Comparison of ENCODE assay signal across 20 mouse cellular contexts in the genomic region with DNA sequence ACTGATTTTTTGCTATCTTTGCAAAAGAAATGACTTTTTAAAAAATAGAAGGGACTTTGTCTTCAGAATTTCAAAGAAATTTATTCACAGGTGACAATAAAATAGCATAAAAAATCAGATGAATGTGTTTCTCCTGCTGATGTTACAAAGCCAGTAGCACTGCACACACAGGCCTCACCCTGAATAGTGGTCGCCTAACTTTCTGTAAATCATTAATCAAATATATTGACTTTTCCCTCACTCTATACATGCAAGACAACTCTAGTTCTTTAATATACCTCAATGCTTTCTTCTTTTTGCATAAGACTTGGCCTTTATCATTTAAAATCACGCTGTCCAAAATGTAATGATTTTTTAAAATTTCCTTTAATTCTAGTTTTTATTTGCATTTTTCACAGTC. TPM values are rescaled to one million over a fixed set of nuclear protein-coding genes. Genes with fewer than 3 reads are reported as not detected.
"Had no signal": no experiment of that assay in that cellular context is flagged by ENCODE, and none has a peak within 500 bp of the region (broad histone marks: within the 10 kb centered on the region; RNA-seq: fewer than 3 reads in every experiment).

No protein-coding gene starts in this region.

- H3K9me3 ChIP-seq: neural tube, embryonic 12.5 days; neural tube, embryonic 13.5 days; neural tube, embryonic 15.5 days had no signal

- H3K4me1 ChIP-seq: neural tube, embryonic 12.5 days; neural tube, embryonic 13.5 days; neural tube, embryonic 15.5 days had no signal

- H3K36me3 ChIP-seq: neural tube, embryonic 12.5 days; neural tube, embryonic 13.5 days; neural tube, embryonic 15.5 days had no signal

- H3K27me3 ChIP-seq: neural tube, embryonic 12.5 days had no signal

- H3K9ac ChIP-seq: neural tube, embryonic 12.5 days; neural tube, embryonic 13.5 days; neural tube, embryonic 15.5 days had no signal

- H3K27ac ChIP-seq: neural tube, embryonic 12.5 days; neural tube, embryonic 13.5 days; neural tube, embryonic 15.5 days had no signal

- H3K4me2 ChIP-seq: neural tube, embryonic 12.5 days; neural tube, embryonic 13.5 days; neural tube, embryonic 15.5 days had no signal

- H3K4me3 ChIP-seq: neural tube, embryonic 12.5 days; neural tube, embryonic 13.5 days; neural tube, embryonic 15.5 days had no signal

- DNase-seq: retina, postnatal 1 day; right cerebral cortex, adult 18-20 months; right cerebral cortex, postnatal 14 days; right cerebral cortex, postnatal 25 days; right cerebral cortex, postnatal 4 days; spleen, adult 18-20 months; thymus, adult 18-20 months; thymus, adult 2 months; thymus, postnatal 14 days; thymus, postnatal 25 days; thymus, postnatal 36 days; thymus, postnatal 4 days had no signal

RNA-seq across cellular contexts. Expression of a gene that starts 32.3 kb away (rescaled TPM):
- polyA plus RNA-seq: neural tube, embryonic 11.5 days; neural tube, embryonic 12.5 days; neural tube, embryonic 14.5 days; neural tube, embryonic 15.5 days; small intestine, adult 2 months; spleen, adult 2 months; thymus, adult 2 months; urinary bladder, adult 2 months had no signal
